Mouse (Mus musculus) forebrain, embryonic 11.5 days (tissue): Measurements from ENCODE around the gene Scaf4. TPM values are rescaled to one million over a fixed set of nuclear protein-coding genes. Genes with fewer than 3 reads are reported as not detected.
"Not testable (repeated sequence)": the region's sequence is repeated elsewhere in the genome, so short reads cannot be mapped to it uniquely, and the experiment has no call there.

Experiments used
- ATAC-seq: fragments of 200-750 bp; cut with Nextera tagmentation; replicated peaks from 2 replicates; pipeline ENCODE4 v1.8.0; 2017; ENCODE audit warnings: moderate TSS enrichment; ENCODE audit not compliant: low FRiP score
- DNase-seq: peaks from one replicate; pipeline ENCODE4 v3.0.0-alpha.2; 2017; ENCODE audit warnings: low spot score
- H3K27ac ChIP-seq: fragments of 300-500 bp; sonication (generic); 2 replicates; pipeline ENCODE4 v1.5.1; 2014; ENCODE audit warnings: low read depth, low read length
- H3K27me3 ChIP-seq: fragments of 300-500 bp; sonication (generic); 2 replicates; pipeline ENCODE4 v1.6.1; 2014; ENCODE audit warnings: mild to moderate bottlenecking, low read length, mixed read lengths; ENCODE audit not compliant: control insufficient read depth, insufficient read depth
- H3K36me3 ChIP-seq: fragments of 300-500 bp; sonication (generic); 2 replicates; pipeline ENCODE4 v1.6.1; 2014; ENCODE audit warnings: mild to moderate bottlenecking, low read length, moderate library complexity, mixed read lengths; ENCODE audit not compliant: control insufficient read depth, insufficient read depth
- H3K4me1 ChIP-seq: fragments of 300-500 bp; sonication (generic); replicated peaks from 2 replicates; pipeline ENCODE4 v1.6.1; 2014; ENCODE audit warnings: low read length, mixed read lengths; ENCODE audit not compliant: control insufficient read depth, insufficient read depth
- H3K4me2 ChIP-seq: fragments of 300-500 bp; sonication (generic); 2 replicates; pipeline ENCODE4 v1.6.1; 2014; ENCODE audit warnings: low read depth, mild to moderate bottlenecking, low read length, moderate library complexity, mixed read lengths; ENCODE audit not compliant: severe bottlenecking
- H3K4me3 ChIP-seq: fragments of 300-500 bp; sonication (generic); 2 replicates; pipeline ENCODE4 v1.5.1; 2014; ENCODE audit warnings: low read depth, low read length
- H3K9ac ChIP-seq: fragments of 300-500 bp; sonication (generic); 2 replicates; pipeline ENCODE4 v1.6.1; 2014; ENCODE audit warnings: low read length
- H3K9me3 ChIP-seq: fragments of 300-500 bp; sonication (generic); 2 replicates; pipeline ENCODE4 v1.6.1; 2016; ENCODE audit warnings: low read length, mixed read lengths; ENCODE audit not compliant: control insufficient read depth
- WGBS: fragments of 180-500 bp; shearing (Covaris S2); extraction: QIAGEN DNeasy Blood & Tissue Kit; methylation state at CpG from one replicate; pipeline ENCODE4 v1.1.7; 2014; 5-methylcytosine and 5-hydroxymethylcytosine counted together
- polyA plus RNA-seq: library from polyadenylated mRNA; unstranded; fragments of >200 nt; fragmentation: Nextera tagmentation; extraction: Ambion mirVana; gene quantifications from 2 replicates; pipeline ENCODE4 v1.2.1, GENCODE M21; 2014

Scaf4 gene
- polyA plus RNA-seq, 1 experiment from 2014 or later = 43.0 TPM

- peak within 1 kb of the TSS; percentile 89 for H3K9ac ChIP-seq
- 2% methylated on average over 63 of the region's 63 CpGs for WGBS
These were observed 64.0 kb downstream of the Scaf4 start, which contains the start of gene Sod1 for GRCm38 (mm10) chr16:90220026-90220891. Gene Sod1 (plus strand): TSS chr16:90220754.

GRCm38 (mm10) chr16:90219445-90219844, 64.9 kb downstream of the Scaf4 start:
- not testable (repeated sequence) for H3K36me3 ChIP-seq, H3K27ac ChIP-seq, DNase-seq, H3K4me1 ChIP-seq, H3K9ac ChIP-seq, H3K4me2 ChIP-seq, ATAC-seq, H3K4me3 ChIP-seq, H3K27me3 ChIP-seq, H3K9me3 ChIP-seq
- WGBS = 75% methylated on average over 4 of the region's 4 CpGs

More at GRCm38 (mm10) chr16:90220026-90220891, 64.0 kb downstream of the Scaf4 start, which contains the start of gene Sod1:
- Histone ChIP-seq H3K9me3 (no peaks in the 10 kb centered on the region), H3K4me3 (peak within 1 kb of the TSS; percentile 93), H3K4me1 (peaks cover 6% of the 10 kb centered on the region; the same call in 1 of the 2 replicates), H3K36me3 (no peaks in the 10 kb centered on the region; the same call in 1 of the 2 replicates), H3K4me2 (peak within 1 kb of the TSS; percentile 72), H3K27ac (peak within 1 kb of the TSS; percentile 83), H3K27me3 (no peaks in the 10 kb centered on the region)
- ATAC-seq (peak; percentile 97), DNase-seq (peak; percentile 99)

GRCm38 (mm10) chr16:90217926-90218325, 66.4 kb downstream of the Scaf4 start:
- Histone ChIP-seq H3K9me3 (no peaks in the 10 kb centered on the region), H3K4me1 (peaks cover 6% of the 10 kb centered on the region; the same call in 1 of the 2 replicates), H3K27me3 (no peaks in the 10 kb centered on the region), H3K36me3 (no peaks in the 10 kb centered on the region), H3K9ac (no peak overlapping the region), H3K4me3 (no peak overlapping the region), H3K4me2 (no peak overlapping the region), H3K27ac (no peak overlapping the region)
- 59% methylated on average over 4 of the region's 4 CpGs for WGBS
- ATAC-seq (no peak), DNase-seq (no peak)

- Histone ChIP-seq H3K4me3 (no peak overlapping the region), H3K9ac (no peak overlapping the region), H3K4me1 (peaks cover 4% of the 10 kb centered on the region; the same call in 1 of the 2 replicates), H3K9me3 (no peaks in the 10 kb centered on the region), H3K27me3 (no peaks in the 10 kb centered on the region), H3K36me3 (no peaks in the 10 kb centered on the region), H3K27ac (no peak overlapping the region), H3K4me2 (no peak overlapping the region)
- DNase-seq = no peak
- WGBS = 10% methylated on average over 3 of the region's 3 CpGs
- no peak for ATAC-seq
These were observed 66.9 kb downstream of the Scaf4 start for GRCm38 (mm10) chr16:90217356-90217755.

- Histone ChIP-seq H3K27ac (no peak overlapping the region), H3K27me3 (no peaks in the 10 kb centered on the region), H3K9ac (no peak overlapping the region), H3K9me3 (no peaks in the 10 kb centered on the region), H3K4me3 (no peak overlapping the region), H3K4me2 (no peak overlapping the region), H3K4me1 (no peaks in the 10 kb centered on the region), H3K36me3 (no peaks in the 10 kb centered on the region)
- ATAC-seq (no peak), DNase-seq (no peak)
- WGBS = 98% methylated on average over 2 of the region's 2 CpGs
These were observed 67.9 kb downstream of the Scaf4 start for GRCm38 (mm10) chr16:90216414-90216813.

GRCm38 (mm10) chr16:90215879-90216278, 68.4 kb downstream of the Scaf4 start:
- 90% methylated on average over 5 of the region's 5 CpGs for WGBS

GRCm38 (mm10) chr16:90214731-90215565, 69.4 kb downstream of the Scaf4 start:
- no peak overlapping the region for H3K4me2 ChIP-seq
- H3K9me3 ChIP-seq = no peaks in the 10 kb centered on the region
- no peaks in the 10 kb centered on the region for H3K4me1 ChIP-seq
- 95% methylated on average over 11 of the region's 11 CpGs for WGBS
- no peaks in the 10 kb centered on the region for H3K36me3 ChIP-seq
- no peak overlapping the region for H3K9ac ChIP-seq
- DNase-seq = no peak
- H3K27ac ChIP-seq = no peak overlapping the region
- H3K27me3 ChIP-seq = no peaks in the 10 kb centered on the region
- no peak overlapping the region for H3K4me3 ChIP-seq
- no peak for ATAC-seq

More at GRCm38 (mm10) chr16:90215879-90216278, 68.4 kb downstream of the Scaf4 start:
- DNase-seq, H3K4me2 ChIP-seq, H3K9ac ChIP-seq, H3K4me1 ChIP-seq, H3K9me3 ChIP-seq, H3K36me3 ChIP-seq, H3K27me3 ChIP-seq, H3K4me3 ChIP-seq, ATAC-seq, H3K27ac ChIP-seq: not testable (repeated sequence)

GRCm38 (mm10) chr16:90213477-90214339, 70.6 kb downstream of the Scaf4 start:
- Histone ChIP-seq H3K9ac (no peak overlapping the region), H3K27me3 (no peaks in the 10 kb centered on the region), H3K4me2 (no peak overlapping the region), H3K9me3 (no peaks in the 10 kb centered on the region), H3K4me1 (no peaks in the 10 kb centered on the region), H3K36me3 (no peaks in the 10 kb centered on the region), H3K4me3 (no peak overlapping the region), H3K27ac (no peak overlapping the region)
- WGBS = 82% methylated on average over 12 of the region's 12 CpGs
- no peak for DNase-seq
- no peak for ATAC-seq
